Mouse (Mus musculus): ENCODE measurements around the gene Gm3676.
"Not testable (repeated sequence)": the region's sequence is repeated elsewhere in the genome, so short reads cannot be mapped to it uniquely, and the experiment has no call there.

DNA sequence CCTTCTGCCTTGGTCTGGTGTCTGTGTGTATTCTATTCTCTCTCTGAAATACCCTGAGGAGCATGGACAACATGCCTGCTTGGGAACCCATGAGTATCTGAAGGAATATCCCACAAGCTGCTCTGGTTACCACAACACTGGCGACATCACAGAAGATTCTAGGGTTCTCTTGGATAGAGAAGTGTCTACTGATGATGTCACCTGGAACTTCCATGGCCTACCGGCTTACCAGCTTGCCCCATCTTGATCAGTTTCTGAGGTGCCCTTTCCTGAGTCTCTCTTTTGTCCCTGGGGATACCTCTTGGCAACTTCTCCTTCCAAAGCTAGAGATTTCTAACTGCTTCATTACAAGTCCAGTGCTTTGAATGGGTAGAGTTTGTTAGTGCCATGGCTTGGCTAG is 21.8 kb downstream of the Gm3676 start, which contains the start of gene Gm3072:
- TF ChIP-seq GATA1, TAL1 (IDR thresholded peaks at IDR 0.05; ENCODE audit: low read length): not testable (repeated sequence)
